Mouse (Mus musculus) retina, postnatal 1 day (tissue): ENCODE data around the gene Tmem50b.

Experiments used
- DNase-seq: peaks from one replicate; pipeline ENCODE4 v3.0.0-alpha.2; 2012

Gene Tmem50b

DNA sequence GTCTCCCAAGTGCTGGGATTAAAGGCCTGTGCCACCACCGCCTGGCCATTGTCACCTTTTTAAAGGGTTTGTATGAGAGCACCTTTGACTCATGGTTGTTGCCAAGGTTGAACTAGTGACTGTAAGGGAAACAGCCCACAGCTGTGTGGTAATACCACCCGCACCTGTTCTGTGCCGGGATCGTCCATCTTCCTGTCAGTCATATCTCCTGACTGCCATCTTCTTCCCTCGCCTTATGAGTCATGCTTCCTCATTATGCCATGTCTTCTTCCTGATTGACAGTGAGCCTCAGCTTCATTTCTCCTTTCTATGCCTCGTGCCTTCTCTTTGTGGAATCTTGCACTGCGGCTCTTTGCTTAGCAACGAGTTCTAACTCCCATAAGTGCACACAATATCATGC lies 9.4 kb upstream of the Tmem50b start:
- no peak for DNase-seq

DNA sequence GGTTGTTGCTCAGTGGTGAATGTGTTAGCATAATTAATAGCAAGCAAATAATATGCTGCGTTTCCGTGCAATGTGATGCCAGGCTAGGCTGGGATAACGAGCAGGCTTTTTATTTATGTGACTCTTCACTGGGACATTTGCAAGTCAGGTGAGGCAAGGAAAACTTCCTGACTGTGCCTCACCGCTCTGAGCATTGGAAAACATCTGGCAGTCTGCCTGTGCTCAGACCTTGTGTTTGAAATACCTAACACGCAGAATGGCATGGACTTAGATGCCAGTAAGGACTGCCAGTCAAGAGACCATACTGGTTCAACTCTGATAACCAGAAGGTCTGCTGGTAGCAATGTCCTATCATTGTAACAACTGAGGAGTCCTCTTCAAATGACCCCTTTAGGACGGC lies 7.6 kb upstream of the Tmem50b start:
- no peak for DNase-seq

DNA sequence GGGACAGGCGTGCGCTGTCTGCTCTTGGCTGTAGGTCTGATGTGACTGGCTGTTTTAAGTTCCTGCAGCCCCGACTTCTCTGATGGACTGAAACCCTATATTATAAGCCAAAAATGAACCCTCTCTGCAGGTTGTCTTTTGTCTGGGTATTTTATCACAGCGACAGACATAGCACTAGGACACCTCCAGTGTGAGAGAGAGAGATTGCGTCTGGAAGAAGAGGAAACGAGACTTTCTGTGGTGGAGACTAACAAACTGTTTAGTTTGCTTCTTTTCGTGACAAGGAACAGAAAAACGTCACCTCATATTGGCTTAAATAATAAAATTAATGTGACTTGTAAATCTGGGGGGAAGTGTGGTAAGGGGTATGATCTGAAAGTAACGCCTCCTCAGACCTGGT lies 4.1 kb upstream of the Tmem50b start:
- no peak for DNase-seq

DNA sequence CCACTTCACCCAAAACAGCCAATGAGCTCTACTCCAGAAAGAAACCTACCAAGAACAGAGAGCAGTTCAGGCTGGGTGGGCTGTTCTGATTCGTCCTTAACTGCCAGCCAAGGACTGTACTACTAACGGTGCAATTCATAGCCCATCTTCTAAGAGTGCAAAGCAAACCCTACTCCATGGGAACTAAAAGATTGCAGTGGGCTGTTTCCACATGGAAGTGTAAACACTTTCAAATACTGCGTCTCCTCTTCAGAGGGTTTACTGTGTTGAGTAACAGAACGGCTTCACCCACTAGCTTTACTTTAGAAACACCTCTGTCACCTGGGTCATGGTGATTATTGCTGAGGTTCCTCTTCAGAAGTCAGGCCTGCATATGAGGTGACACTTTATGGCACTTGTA lies 3.5 kb upstream of the Tmem50b start:
- DNase-seq, result no peak

DNA sequence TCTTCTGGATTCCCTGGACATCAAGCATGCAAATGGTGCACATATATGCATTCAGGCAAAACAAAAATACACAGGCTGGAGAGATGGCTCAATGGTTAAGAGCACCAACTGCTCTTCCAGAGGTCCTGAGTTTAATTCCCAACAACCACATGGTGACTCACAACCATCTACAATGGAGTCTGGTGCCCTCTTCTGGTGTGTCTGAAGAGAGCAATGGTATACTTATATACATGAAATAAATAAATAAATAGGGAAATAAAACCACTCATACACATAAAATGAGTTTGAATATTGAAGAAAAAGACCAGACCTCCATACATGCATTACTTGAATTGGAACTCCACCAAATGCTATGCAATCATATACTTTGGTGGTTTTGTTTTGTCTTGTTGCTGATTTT lies 1.6 kb upstream of the Tmem50b start:
- DNase-seq, result no peak

DNA sequence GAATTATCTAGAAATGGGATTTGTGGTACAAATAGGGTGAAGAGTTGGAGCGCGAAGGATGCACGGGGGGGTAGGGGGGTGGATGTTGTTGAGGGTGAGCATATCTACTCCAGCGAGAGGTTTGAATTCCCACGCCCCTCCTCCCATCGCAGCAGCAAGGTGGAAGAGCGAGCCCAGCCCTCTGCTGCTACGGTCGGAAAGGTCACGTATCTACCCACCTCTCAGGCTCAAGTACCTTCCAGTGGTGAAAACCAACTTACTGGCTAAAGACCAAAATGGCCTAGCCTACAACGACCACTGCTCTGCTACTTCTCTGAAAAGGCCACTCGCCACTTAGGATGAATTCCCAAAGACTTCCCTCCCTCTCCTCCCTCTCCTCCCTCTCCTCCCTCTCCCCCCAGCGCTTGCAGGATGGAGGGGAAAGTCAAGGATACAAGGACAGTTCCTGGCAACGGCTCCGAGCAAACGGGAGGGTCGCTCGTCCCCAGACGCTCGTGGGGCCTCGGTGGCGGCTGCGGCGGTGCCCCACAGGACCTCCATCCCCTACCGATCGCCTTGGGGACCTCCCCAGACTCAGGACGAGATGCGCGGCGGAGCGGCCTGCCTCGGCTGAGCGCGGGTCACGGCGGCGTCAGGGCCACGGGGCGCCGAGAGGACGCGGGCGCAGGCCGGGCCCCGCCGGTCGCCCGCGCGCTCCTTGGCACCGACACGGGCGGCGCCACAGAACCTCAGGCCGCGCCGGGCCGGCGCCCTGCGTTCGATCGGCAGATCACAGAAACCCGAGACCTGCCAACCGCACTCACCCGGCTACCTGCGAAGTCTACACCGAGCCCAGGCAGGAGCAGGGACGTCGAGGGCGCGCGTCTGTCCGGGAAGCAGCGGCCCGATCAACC lies 575 bp downstream of the Tmem50b start:
- DNase-seq, result peak; percentile 69

DNA sequence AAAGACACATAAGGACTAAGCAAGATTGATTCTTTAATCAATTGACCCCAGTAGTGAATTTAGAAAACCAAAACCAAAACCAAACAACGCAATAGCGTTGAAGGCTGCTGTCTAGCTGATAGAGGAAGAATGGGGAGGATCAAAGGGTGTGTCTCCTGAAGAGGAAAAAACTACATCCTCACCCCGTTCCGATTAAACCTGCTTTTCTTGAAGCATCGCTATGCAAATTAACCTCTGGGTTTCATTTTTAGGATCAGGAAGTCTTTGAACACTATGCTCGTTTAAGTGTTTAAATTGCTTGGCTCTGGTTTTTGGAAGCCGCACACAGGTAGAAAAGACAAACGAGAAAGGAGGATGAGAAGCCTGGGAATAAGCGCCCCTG lies 1.2 kb downstream of the Tmem50b start:
- no peak for DNase-seq

DNA sequence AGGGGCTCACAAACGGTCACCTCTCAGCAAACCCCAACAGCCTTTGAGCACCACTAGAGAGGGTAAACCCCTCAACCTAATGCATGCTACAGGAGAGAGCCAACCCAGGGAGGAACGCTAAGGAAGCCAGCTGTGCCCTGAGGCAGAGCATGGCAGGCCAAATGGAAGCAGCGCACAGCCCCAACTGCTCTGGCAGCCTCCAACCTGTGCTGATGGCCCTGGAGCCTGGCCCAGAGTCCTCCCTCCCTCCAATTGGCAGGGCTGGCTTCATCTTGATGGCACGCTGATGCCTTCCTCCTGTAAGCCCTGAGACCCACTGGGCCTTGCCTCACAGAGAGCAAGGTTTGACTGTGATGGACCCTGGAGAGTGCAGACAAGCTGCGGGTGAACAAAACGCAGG lies 2.5 kb downstream of the Tmem50b start:
- no peak for DNase-seq

DNA sequence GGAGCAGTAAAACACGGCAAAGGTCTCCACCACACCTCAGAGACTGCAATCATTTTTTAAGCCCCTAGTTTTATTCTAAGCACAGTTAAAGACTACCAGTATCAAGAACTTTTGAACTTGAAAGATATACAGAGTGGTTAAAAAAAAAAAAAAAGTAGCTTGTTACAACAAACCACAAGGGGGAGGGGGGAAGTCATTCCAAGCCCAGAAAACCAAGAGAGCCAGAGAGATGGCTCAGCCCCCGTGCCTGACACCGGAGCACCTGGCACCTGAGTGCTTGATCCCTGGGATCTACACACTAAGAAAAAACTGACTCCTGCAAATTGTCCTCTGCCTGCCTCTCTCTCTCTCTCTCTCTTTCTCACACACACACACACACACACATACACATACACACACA lies 4.3 kb downstream of the Tmem50b start:
- DNase-seq, result no peak

DNA sequence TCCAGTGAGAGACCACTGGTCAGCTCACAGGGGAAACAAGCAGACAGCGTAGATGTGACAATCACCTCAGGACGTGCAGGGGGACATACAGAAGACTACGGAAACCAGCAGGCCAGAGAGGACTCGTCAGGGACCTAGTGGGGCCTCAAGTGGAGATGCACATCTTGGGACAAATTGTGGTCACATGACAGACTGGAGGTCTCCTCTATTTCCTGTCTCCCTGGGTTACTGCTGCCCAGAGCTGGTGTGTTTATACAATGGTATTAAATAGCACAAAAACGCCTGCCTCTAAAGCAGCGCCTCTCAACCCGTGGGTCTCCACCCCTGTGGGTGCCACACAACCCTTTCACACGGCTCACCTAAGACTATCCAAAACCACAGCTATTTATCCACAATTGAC lies 5.4 kb downstream of the Tmem50b start:
- no peak for DNase-seq

DNA sequence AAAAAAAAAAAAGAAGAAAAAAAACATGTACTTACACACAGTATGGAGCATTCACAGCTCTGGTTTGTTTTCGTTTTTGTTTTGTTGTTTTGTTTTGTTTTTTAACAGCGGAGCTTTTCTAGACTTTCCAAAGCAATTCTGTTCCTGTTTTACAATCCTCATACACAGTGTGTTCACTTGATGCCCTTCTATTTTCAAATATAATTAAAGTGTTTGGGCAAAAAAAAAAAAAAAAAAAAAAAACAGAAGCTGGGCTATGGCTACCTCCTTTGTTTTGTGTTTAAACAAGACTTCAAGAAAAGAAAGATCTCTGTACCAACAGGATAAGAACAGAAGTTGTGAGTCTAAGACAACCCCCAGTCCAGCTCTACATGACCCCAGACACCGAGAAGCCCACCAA lies 8.9 kb downstream of the Tmem50b start:
- no peak for DNase-seq

DNA sequence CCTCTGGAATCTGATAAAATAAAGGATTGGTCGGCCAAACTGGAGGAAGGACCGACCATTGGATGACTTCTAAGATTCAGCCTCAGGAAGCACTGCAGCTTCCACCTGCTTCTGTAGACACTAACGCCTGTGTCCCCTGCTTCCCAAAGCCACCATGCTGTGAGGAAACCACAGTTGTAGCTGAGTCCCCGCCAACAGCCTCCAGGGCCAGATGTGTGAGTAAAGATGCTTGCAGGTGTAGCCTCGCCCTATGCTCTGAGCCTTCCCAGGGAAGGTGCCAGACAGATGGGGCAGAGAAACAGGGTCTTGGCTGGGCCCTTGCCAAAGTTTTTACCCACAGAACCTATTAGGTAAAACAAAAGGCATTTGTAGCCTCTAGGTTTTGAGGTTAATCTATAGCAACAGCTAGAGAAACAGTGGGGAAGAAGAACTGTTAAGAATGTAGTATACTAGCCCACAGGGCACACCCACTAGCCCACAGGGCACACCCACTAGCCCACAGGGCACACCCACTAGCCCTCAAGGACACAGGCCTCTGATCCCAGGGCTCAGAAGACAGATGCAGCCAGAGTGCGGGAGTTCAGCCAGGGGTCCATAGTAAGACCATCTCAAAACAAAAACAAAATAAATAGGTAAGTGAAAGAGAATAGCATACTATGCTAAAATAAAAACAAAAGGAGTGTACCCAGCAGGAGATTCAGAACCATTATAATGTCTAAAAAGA lies 9.7 kb downstream of the Tmem50b start:
- no peak for DNase-seq

DNA sequence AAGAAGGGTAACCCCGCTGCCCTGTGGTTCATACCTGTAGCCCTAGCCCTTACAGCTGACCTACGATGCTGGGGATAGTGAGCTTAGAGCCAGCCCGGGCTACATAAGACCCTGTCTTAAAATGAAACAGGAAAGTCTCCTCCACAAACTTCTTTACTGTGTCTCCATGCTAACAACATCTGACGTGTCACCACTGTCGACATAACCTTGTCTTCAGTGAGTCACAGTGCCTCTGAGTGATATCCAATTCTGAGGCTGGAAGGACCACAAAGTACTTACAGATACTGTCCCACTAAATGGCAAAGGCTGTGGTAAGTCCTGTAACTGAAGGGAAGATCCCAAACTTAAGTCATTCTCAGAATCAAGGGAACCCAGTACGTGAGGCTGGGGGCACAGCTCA lies 11.4 kb downstream of the Tmem50b start:
- no peak for DNase-seq

DNA sequence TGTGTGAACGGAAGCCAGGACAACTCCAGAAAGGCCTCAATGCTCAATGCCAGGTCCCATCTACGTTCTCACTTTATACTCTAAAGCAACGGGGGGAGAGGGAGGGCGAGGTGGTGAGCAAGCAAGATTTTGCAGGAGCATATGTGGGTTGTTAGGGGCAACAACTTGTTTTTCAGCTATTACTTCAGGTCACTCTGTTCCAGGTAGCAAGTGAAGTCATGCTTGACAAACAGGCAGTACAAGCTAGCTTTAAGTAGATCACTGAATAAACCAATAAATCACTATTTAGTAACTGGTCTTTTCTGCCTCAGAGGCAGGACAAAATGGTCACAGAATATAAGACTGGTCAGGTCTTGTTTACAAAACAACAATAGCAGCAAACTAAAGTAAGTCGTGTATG lies 12.0 kb downstream of the Tmem50b start:
- DNase-seq, result no peak

DNA sequence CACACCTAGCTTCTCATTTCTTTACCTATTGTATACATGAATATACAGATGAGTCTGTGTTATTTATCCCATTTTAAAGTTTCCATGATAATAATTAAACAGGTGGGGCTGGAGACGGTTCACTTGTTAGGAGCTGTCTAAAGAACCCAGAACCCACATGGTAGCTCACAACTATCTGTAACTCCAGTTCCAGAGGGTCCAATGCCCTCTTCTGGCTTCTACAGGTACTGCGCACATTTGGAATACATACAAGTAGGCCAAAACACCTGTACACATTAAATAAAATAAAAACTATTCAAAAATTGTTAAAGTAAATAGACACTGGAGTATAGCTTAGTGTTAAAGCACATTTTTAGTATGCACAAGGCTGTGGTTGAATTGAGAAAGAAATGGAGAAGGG lies 15.3 kb downstream of the Tmem50b start:
- peak; percentile 64 for DNase-seq

DNA sequence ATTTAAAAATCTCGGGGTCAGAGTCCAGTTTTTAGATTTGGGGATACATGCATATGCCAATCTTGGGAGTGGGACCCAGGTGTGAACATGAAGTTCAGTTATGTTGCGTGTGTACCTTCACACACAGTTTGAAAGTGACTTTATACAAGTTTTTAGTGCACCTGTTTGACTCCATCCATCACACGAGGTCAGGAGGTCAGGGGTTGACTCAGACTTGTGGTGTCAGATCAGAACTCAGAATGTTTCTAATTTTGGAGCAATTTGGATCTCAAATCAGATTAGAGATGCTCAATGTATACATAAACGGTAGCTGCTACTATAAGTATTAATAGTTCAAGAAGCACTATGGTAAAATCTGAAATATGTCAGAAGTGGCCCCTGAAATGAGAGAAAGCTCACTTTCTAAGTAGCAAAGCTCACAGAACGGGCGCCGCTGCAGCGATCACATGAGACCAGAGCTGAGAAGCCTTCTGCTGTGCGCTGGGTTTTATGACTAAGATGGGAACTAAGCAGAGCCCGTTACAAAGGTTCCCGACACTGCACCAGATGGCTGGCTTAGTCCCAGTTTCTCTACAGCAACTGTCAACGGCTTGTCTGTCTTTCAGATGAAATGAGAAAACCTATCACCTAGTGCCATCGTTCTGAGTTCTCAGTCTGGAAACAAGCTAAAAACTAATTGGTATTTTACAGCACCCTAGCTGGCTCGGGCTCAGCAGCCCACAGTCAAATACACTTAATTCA lies 18.4 kb downstream of the Tmem50b start:
- peak; percentile 56 for DNase-seq

DNA sequence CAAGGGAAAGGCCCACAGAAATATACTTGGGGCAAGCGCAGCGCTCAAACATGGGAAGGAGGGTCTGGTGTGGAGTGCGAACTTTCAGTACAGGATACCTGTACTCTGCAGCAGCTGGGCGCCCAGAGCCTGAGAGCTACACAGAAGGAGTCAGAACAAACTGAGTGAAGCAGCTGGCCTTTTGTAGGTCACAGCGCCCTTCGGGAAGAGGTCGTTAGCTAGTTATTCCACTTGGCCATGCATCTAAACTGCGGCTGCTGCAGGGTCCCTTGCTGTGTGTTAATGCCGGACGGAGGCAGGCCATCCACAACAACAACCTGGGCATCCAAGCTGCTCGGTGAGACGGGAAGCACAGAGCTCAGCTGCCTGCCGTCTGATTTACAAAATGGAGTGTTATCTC lies 22.4 kb downstream of the Tmem50b start:
- DNase-seq, result peak; percentile 77

DNA sequence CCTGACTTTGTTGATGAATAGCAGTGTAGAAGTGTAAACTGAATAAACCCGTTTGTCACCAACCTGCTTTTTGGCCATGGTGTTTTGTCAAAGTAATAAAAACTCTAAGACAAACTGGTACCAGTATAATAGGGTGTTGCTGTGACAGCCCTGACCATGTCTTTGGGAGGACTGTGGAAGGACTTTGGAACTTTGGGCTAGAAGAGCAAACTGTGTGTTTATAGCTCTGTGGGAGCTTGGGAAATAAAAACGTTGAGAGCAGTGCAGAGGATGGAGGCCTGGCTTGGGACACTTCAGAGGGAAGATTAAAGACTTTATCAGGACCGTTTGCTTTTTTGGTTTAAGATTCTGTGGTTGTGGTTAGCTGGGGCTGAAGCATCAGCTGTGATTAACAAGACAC lies 26.5 kb downstream of the Tmem50b start:
- no peak for DNase-seq

DNA sequence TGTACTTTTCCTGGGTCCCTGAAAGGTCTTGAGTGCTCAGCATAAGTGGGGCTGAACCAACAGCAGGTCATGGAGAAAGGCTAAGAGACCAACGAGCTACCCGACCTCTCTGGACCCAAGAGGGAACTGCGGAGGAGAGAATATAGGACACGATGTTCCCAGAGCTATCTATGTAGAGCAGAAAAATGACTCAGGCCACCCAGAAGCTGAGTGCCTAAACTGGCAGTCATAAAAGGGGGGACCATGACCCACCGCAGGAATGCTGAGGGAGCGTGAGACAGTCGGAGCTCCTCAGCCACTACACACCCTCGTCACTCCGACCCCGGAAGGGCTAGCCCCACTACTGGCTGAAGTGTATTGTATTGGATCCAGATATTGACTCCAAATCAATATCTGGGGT lies 28.6 kb downstream of the Tmem50b start:
- DNase-seq, result peak; percentile 42

DNA sequence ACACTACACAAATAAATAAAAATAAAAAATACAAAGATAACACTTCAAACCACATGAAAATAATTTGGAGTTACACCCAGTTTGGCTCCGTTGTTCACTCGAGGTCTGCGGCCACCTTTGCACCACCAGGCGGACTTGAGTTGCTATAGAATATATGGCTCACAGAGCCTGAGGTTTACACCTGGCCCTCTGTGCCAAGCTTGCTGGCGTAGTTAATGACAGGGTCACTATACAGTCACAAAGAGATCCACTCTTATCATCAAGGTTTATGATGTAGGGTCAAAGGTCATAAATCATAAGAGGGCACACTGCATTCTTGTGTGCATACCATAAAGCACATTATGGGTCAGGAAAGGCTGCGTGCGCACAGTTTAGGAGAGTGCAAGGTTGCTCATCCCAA lies 31.6 kb downstream of the Tmem50b start:
- DNase-seq, result no peak

DNA sequence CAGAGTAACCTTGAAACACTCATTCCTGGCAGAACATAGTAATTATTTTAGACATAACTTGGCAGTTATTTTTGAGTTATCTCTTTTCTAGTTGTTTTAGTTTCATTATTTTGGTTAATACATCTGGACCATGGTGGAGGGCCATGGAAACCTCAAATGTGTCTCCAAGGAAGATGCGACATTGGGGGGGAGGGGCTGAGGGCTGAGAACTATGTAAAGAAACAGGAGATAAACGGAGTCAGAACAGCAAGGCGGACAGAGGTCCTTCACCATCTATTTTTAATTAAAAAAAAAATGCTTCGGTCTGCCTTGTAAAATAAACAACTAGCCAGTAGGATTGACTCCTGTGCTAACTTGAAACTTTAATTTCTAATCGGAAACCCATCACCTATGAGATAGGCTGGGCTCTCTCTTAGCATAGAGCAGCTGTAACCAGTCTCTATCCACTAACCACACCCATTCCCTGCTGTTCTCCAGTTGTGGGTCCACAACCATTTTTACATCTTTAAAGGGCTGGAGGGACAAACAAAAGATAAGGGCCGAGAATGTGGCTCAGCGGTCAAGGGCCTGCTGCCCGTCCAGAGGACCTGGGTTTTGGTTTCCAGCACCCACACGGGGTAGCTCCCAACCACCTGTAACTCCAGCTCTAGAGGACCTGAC lies 32.2 kb downstream of the Tmem50b start:
- no peak for DNase-seq

DNA sequence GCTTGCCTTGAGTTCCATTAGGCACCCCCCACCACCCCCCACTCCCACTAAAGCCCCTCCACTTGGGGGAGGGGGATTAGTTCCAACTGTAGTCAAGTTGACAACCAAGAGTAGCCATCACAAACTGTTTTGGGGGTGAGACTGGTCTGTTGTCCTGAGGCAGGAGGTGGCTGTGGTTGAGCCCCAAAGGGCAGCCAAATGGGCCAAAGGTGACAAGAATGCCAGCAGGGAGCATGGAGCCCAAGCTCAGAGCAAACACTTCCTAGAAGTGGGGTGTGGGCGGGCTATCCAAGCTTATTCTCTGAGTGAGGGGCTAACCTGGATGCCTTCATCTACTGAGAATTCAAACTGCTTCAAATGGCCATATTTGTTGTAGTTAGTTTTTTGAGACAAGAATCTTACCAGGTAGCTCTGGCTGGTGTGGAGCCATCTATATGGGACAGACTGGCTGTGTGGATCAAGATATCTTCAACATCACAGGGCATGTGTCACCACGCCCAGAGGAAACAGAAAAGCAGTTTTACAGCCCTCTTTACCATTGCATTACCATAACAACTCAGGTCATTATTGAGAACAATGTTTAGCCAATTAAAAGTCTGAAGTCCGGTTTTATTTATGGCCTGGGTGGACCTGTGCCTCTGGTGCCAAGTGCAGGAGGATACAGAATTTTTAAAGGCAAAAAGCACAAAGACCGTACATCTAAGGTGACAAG lies 32.9 kb downstream of the Tmem50b start:
- DNase-seq, result no peak
